Mouse (Mus musculus): ENCODE data around the gene Erlin1.

Erlin1 gene

DNA sequence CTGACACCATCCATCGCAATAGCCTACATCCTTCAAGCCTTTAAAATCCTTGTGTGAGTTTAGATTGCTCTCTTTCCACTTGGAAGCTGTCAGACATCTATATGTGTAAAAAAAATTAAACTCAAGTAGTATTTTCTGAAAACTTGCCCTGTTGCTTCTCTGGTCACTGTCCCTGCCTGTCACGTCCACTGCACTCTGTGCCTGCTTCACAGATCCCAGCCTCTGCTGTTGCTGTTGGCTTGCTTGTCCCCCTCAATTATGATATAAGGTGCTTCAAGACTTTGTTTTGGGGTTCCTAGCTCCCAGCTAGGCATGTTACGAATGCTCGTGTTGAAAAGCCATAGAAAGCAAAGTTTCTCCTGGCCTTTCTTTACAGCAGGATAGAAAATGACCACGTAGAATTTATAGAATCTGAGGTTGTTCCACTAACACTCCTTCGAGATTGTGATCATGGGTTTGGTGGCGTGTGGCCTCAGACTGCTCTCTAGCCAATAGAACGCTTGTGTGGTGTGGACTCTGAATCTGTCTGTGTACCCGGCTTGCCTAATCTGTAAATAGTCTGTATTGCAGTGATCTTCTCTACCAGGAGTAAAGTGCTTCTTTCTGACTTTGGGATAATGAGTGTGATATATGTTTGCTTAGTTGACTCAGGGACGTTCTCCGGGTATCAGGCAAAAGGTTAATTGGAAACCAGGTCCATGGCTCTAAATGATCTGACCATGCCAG, 70.6 kb downstream of the Erlin1 start:
- no peak for DNase-seq (ENCODE audit: low spot score)

DNA sequence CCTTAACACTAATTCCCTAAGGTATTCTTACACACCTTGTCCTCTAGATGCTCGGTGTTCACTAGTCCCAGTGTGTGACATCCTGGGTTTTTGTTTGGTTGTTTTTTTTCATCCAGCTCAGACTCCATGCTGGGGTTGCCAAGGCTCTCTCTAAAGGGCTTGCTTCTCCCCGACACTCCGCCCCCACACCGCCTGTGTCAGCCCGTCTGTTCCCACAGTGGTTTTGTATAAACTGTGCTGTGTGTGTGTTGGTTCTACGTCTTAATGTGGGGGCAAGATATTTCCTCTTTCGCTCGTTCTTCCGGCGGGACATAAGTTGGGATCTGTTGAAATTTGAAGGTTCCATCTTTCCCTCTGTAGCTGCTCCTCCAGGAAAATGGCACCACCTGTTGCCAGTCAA, 71.5 kb downstream of the Erlin1 start:
- DNase-seq (ENCODE audit: low spot score), result no peak

DNA sequence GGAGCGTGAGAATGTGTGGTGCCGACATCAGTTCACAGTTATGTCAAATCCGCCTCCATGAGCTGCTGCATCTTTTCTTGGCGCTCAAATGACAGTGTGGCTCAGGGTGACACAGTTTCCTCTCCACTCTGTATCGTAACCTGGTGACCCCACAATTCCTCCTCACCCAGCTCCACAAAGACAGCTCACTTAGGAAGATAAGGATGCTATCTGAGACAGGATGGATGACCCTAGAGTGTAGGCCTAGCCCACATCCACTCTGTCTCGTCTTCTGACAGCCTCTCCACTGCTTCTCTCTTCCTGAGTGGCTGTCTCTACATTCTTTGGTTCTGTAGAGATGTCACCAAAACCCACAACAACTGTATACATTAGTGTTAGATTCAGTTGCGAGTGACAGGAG, 74.2 kb downstream of the Erlin1 start:
- no peak for DNase-seq (ENCODE audit: low spot score)

DNA sequence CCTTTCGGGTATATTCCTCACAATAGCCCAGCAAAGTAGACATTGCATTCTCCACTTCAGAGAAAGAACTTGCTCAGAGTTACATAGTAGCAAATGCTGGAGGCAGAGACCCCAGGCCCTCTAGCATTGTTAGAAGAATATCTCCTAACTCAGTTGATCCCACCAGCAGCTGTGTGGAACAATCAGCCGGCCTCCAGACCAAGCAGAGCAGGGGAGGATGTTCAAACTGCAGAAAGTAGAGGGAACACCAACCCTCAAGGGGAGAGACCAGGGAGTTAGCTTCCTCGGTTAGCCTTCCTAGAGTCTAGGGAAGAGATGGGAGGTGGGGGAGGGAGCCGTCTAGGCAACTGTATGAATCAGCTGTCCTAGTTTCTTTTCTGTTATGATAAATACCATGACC, 77.1 kb downstream of the Erlin1 start:
- DNase-seq (ENCODE audit: low spot score), result no peak

DNA sequence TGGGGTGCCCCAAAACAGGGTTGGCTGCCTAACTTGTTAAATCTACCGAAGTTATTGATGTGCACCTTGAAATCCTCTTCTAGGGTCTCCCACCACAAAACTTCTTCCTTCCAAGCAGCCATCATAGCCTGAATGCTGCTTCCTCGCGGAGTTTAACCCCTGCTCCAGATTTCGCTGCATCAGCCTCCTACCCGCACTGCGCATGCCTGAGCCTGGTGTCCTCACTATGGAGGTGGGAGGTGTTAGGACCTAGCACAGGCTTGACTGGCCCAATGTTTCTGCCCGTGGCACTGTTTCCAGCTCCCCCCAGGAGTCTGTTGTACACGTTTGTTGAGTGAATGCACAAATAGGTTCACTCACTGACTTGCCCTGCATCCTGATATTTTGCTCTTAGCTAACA, 79.2 kb downstream of the Erlin1 start:
- no peak for DNase-seq (ENCODE audit: low spot score)

DNA sequence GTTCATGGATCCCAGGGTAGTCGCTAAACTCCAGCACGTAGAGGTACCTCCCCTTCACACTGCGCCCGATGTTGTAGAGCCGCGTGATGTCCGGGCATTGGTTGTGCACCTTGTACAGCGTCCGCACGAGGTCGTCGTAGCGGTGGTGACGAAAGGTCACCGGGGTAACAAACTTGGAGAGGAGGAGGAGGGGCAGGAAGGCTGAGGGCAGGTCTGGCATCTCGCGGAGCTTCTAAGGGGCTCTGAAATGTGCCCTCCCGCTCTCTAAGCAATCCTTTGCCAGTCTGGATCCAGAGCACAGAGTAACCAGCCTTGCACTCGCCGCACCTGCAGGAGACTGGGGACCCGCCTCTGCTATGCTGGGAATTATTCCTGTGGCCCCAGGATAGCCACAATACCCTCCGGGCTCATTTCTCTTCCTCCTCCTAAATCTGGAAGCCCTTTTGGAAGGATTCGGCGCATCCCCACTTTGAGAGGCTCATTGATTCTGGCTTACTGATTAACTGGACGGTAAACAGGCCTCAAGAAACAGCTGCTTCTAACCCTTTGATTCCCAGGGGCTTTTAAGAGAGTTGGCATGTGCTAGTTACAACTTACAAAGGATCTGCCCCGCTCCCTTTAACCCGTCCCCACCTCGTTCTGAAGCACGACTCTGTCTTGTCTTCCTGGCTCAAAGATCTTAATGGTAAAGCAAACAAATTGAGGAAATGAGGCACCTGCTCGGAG, 83.4 kb downstream of the Erlin1 start, which contains the start of gene Cpn1:
Gene Cpn1 (minus strand): TSS at position 488 of the 726 bp plus-strand sequence.
- DNase-seq (ENCODE audit: low spot score), result no peak

Data from adipocyte (in vitro differentiated cells).